Mouse (Mus musculus) CH12.LX (cell line): ENCODE measurements around the gene Plekhm3. TPM values are rescaled to one million over a fixed set of nuclear protein-coding genes. Genes with fewer than 3 reads are reported as not detected.

Source experiments
- DNase-seq: peaks from one replicate; pipeline ENCODE4 v3.0.0-alpha.2; 2013; ENCODE audit errors: extremely low read depth
- H3K27ac ChIP-seq: 2 replicates; pipeline ENCODE4 v1.5.1; 2012; ENCODE audit warnings: low read depth, mild to moderate bottlenecking, control low read depth, moderate library complexity; ENCODE audit not compliant: insufficient read depth
- H3K27me3 ChIP-seq: replicated peaks from 2 replicates; pipeline ENCODE3; 2012; ENCODE audit warnings: inconsistent platforms
- H3K36me3 ChIP-seq, 2 experiments: replicated peaks in 1 of 2; 2 replicates each; pipeline versions ENCODE3 to v1.6.1; 2012; ENCODE audit warnings: inconsistent platforms in 1 of 2, low read length in 1 of 2, mild to moderate bottlenecking in 1 of 2, mixed read lengths in 1 of 2, moderate library complexity in 1 of 2; ENCODE audit not compliant: control insufficient read depth in 1 of 2, insufficient read depth in 1 of 2
- H3K4me1 ChIP-seq, 2 experiments: 2 replicates each; pipeline ENCODE4 v1.6.1; 2012; ENCODE audit warnings: inconsistent platforms in 1 of 2, moderate library complexity in 1 of 2; ENCODE audit not compliant: insufficient read depth in 2 of 2, control insufficient read depth in 1 of 2
- H3K4me2 ChIP-seq: 2 replicates; pipeline ENCODE4 v1.6.1; 2012; ENCODE audit warnings: low read depth, mild to moderate bottlenecking, control low read depth; ENCODE audit not compliant: poor library complexity, insufficient read depth, severe bottlenecking
- H3K4me3 ChIP-seq, 3 experiments: fragments of 150-350 bp in 1 of 3; sonication (generic) in 1 of 3; replicated peaks in 1 of 3; 2 replicates each; pipeline versions ENCODE3 to v1.5.1; 2011 to 2012; ENCODE audit warnings: low read depth in 2 of 3, low read length in 2 of 3, mild to moderate bottlenecking in 2 of 3, moderate library complexity in 2 of 3, control low read depth in 1 of 3, improper control_type of control experiment in 1 of 3, inconsistent platforms in 1 of 3, mixed read lengths in 1 of 3; ENCODE audit not compliant: poor library complexity in 1 of 3
- H3K79me2 ChIP-seq: replicated peaks from 2 replicates; pipeline ENCODE4 v1.6.1; 2012; ENCODE audit warnings: mild to moderate bottlenecking, moderate library complexity; ENCODE audit not compliant: control insufficient read depth, poor library complexity, insufficient read depth, severe bottlenecking; ENCODE audit errors: extremely low read depth
- H3K9ac ChIP-seq: 2 replicates; pipeline ENCODE4 v1.6.1; 2012; ENCODE audit warnings: low read depth, mild to moderate bottlenecking, control low read depth, moderate library complexity; ENCODE audit not compliant: insufficient read depth
- H3K9me3 ChIP-seq: replicated peaks from 2 replicates; pipeline ENCODE3; 2012; ENCODE audit warnings: low read length, inconsistent platforms, mixed read lengths
- ELF1 ChIP-seq: IDR thresholded peaks from 2 replicates; pipeline ENCODE4 v1.6.1; 2014; ENCODE audit warnings: low read depth, mild to moderate bottlenecking, inconsistent platforms, low read length, improper control_type of control experiment
- EP300 ChIP-seq: IDR thresholded peaks from 2 replicates; pipeline ENCODE4 v1.6.1; 2011; ENCODE audit warnings: low read length, improper control_type of control experiment
- HCFC1 ChIP-seq: IDR thresholded peaks from 2 replicates; pipeline ENCODE4 v1.6.1; 2012; ENCODE audit warnings: low read depth, mild to moderate bottlenecking, inconsistent platforms, low read length, improper control_type of control experiment
- IRF4 ChIP-seq: IDR thresholded peaks from 2 replicates; pipeline ENCODE4 v1.6.1; 2014; ENCODE audit warnings: low read depth, mild to moderate bottlenecking, inconsistent platforms, low read length, improper control_type of control experiment
- JUN ChIP-seq: IDR thresholded peaks from 2 replicates; pipeline ENCODE4 v1.6.1; 2011; ENCODE audit warnings: low read depth, mild to moderate bottlenecking, low read length, improper control_type of control experiment, moderate library complexity; ENCODE audit not compliant: insufficient read depth
- JUND ChIP-seq: conservative IDR thresholded peaks from 2 replicates; pipeline ENCODE4 v1.6.1; 2011; ENCODE audit warnings: low read depth, low read length, improper control_type of control experiment
- KAT2A ChIP-seq: IDR thresholded peaks from 2 replicates; pipeline ENCODE4 v1.6.1; 2012; ENCODE audit warnings: low read length, improper control_type of control experiment, inconsistent platforms; ENCODE audit not compliant: insufficient replicate concordance
- MAFK ChIP-seq: IDR thresholded peaks from 2 replicates; pipeline ENCODE4 v1.6.1; 2011; ENCODE audit warnings: low read length, improper control_type of control experiment; ENCODE audit not compliant: insufficient replicate concordance
- MAX ChIP-seq: IDR thresholded peaks from 2 replicates; pipeline ENCODE4 v1.6.1; 2011; ENCODE audit warnings: low read length, improper control_type of control experiment
- MEF2A ChIP-seq: IDR thresholded peaks from 2 replicates; pipeline ENCODE4 v1.6.1; 2014; ENCODE audit warnings: low read depth, mild to moderate bottlenecking, inconsistent platforms, low read length, improper control_type of control experiment, borderline replicate concordance
- MXI1 ChIP-seq: IDR thresholded peaks from 2 replicates; pipeline ENCODE4 v1.6.1; 2011; ENCODE audit warnings: mild to moderate bottlenecking, low read depth, low read length, improper control_type of control experiment
- MYC ChIP-seq: IDR thresholded peaks from 2 replicates; pipeline ENCODE4 v1.6.1; 2011; ENCODE audit warnings: low read depth, mild to moderate bottlenecking, improper control_type of control experiment, low read length
- NRF1 ChIP-seq: IDR thresholded peaks from 2 replicates; pipeline ENCODE4 v1.6.1; 2014; ENCODE audit warnings: low read depth, mild to moderate bottlenecking, inconsistent platforms, low read length, improper control_type of control experiment, moderate library complexity
- POLR2AphosphoS2 ChIP-seq: IDR thresholded peaks from 2 replicates; pipeline ENCODE4 v1.6.1; 2011; ENCODE audit warnings: low read depth, low read length, improper control_type of control experiment
- RCOR1 ChIP-seq: conservative IDR thresholded peaks from 2 replicates; pipeline ENCODE4 v1.6.1; 2012; ENCODE audit warnings: low read depth, mild to moderate bottlenecking, inconsistent platforms, low read length, improper control_type of control experiment
- TBP ChIP-seq: conservative IDR thresholded peaks from 2 replicates; pipeline ENCODE4 v1.6.1; 2011; ENCODE audit warnings: low read depth, low read length, improper control_type of control experiment
- TCF12 ChIP-seq: IDR thresholded peaks from 2 replicates; pipeline ENCODE4 v1.6.1; 2014; ENCODE audit warnings: low read depth, mild to moderate bottlenecking, inconsistent platforms, low read length, improper control_type of control experiment
- UBTF ChIP-seq: IDR thresholded peaks from 2 replicates; pipeline ENCODE4 v1.6.1; 2012; ENCODE audit warnings: low read depth, mild to moderate bottlenecking, inconsistent platforms, low read length, improper control_type of control experiment, moderate library complexity
- USF1 ChIP-seq: IDR thresholded peaks from 2 replicates; pipeline ENCODE4 v1.6.1; 2014; ENCODE audit warnings: low read depth, mild to moderate bottlenecking, inconsistent platforms, low read length, improper control_type of control experiment
- dilution Hi-C: fragments of 300-500 bp; cut with MboI; formaldehyde crosslinking; loops from 2 replicates; pipeline ENCODE4 v1.14.3; 2020; ENCODE audit warnings: low sequenced_read_pairs; ENCODE audit not compliant: extremely low pct_unique_long_range_greater_than_20kb, extremely low pct_ligation_motif_present
- in situ Hi-C: fragments of 300-500 bp; cut with MboI; formaldehyde crosslinking; loops from 3 replicates; pipeline ENCODE4 v1.14.3; 2019; ENCODE audit warnings: low sequenced_read_pairs, low pct_ligation_motif_present, low pct_unique_long_range_greater_than_20kb, mixed read lengths
- polyA plus RNA-seq: library from polyadenylated mRNA; unstranded; fragments of >175 nt; gene quantifications from 2 replicates; pipeline ENCODE4 v1.2.1, GENCODE M21; 2012; ENCODE audit warnings: low read depth; ENCODE audit not compliant: insufficient read length
- total RNA-seq, 2 experiments: library from RNA; depleted of rRNA; stranded (reverse); fragments of 300-350 nt in 1 of 2; fragments of >200 nt in 1 of 2; gene quantifications; 2 replicates each; pipeline ENCODE4 v1.2.3; 2012 to 2014

The Plekhm3 gene
- total and polyA plus RNA-seq, 3 experiments: 9.9 to 14.1 (median 13.0) TPM

GRCm38 (mm10) chr1:64891332-64891731 is 65.3 kb downstream of the Plekhm3 start:
- Histone ChIP-seq H3K27me3 (no peaks in the 10 kb centered on the region), H3K36me3 (peaks cover 33 to 88% of the 10 kb centered on the region in 2 experiments), H3K27ac (no peak overlapping the region), H3K9me3 (no peaks in the 10 kb centered on the region), H3K4me2 (no peak overlapping the region), H3K79me2 (peaks cover 2% of the 10 kb centered on the region), H3K4me3 (no peak overlapping the region), H3K4me1 (peaks cover 8 to 25% of the 10 kb centered on the region in 2 experiments), H3K9ac (no peak overlapping the region)
- no peak for DNase-seq
- no peak for TF ChIP-seq USF1
- no peak for TF ChIP-seq EP300
- no peak for TF ChIP-seq UBTF
- TF ChIP-seq NRF1: no peak
- TF ChIP-seq ELF1: no peak
- TF ChIP-seq HCFC1: no peak
- TF ChIP-seq TCF12: no peak
- TF ChIP-seq POLR2AphosphoS2: no peak
- TF ChIP-seq MYC: no peak
- no peak for TF ChIP-seq MAX
- TF ChIP-seq MEF2A: no peak
- in situ Hi-C loops: no loop called here
- dilution Hi-C loops: no loop called here

GRCm38 (mm10) chr1:64887502-64888203 is 69.0 kb downstream of the Plekhm3 start:
- in situ Hi-C loops: no loop called here
- H3K79me2 ChIP-seq: peaks cover 3% of the 10 kb centered on the region; the same call in 1 of the 2 replicates
- no peaks in the 10 kb centered on the region for H3K9me3 ChIP-seq

GRCm38 (mm10) chr1:64886718-64887117 is 69.9 kb downstream of the Plekhm3 start:
- in situ Hi-C loops: no loop called here

More at GRCm38 (mm10) chr1:64887502-64888203, 69.0 kb downstream of the Plekhm3 start:
- Histone ChIP-seq H3K4me1 (peaks cover 16 to 47% of the 10 kb centered on the region in 2 experiments), H3K36me3 (peaks cover 39 to 91% of the 10 kb centered on the region in 2 experiments), H3K9ac (no peak overlapping the region), H3K4me2 (no peak overlapping the region), H3K27me3 (no peaks in the 10 kb centered on the region), H3K4me3 (no peak overlapping the region), H3K27ac (no peak overlapping the region)
- no peak for TF ChIP-seq ELF1
- no peak for TF ChIP-seq TBP
- no peak for TF ChIP-seq RCOR1
- dilution Hi-C loops: no loop called here
- DNase-seq: no peak

More at GRCm38 (mm10) chr1:64886718-64887117, 69.9 kb downstream of the Plekhm3 start:
- no peak for DNase-seq
- Histone ChIP-seq H3K79me2 (peaks cover 3% of the 10 kb centered on the region; the same call in 1 of the 2 replicates), H3K9ac (no peak overlapping the region), H3K9me3 (no peaks in the 10 kb centered on the region), H3K36me3 (peaks cover 37 to 94% of the 10 kb centered on the region in 2 experiments), H3K4me1 (peaks cover 16 to 56% of the 10 kb centered on the region in 2 experiments), H3K27me3 (no peaks in the 10 kb centered on the region), H3K27ac (no peak overlapping the region), H3K4me2 (no peak overlapping the region), H3K4me3 (no peak overlapping the region)
- TF ChIP-seq JUN (peak; percentile 52), MAFK (no peak), IRF4 (peak; percentile 83), MXI1 (no peak), JUND (peak; percentile 71), EP300 (peak; percentile 49), KAT2A (no peak), TCF12 (no peak), HCFC1 (no peak), MYC (no peak)
- dilution Hi-C loops: no loop called here
